Mouse (Mus musculus): Measurements from ENCODE around the gene Srgap2.

GRCm38 (mm10) chr1:131501681-131502080, 25.5 kb downstream of the Srgap2 start:
- TF ChIP-seq POLR2A (IDR thresholded peaks at IDR 0.05; ENCODE audit: extremely low read depth, insufficient read depth, low read length) = no peak
- no peak for TF ChIP-seq CTCF (IDR thresholded peaks at IDR 0.05; ENCODE audit: low read depth, low read length)
